Mouse (Mus musculus) frontal cortex, postnatal 36 days (tissue): ENCODE measurements at regions not wholly inside any gene's neighbourhood (a gene's known extent, or its start where the extent isn't known, plus 50 kb on each side); places are given as distances from the start of the nearest gene placed in this dataset.
A peak's percentile ranks its signal among the peaks of the same experiment; 100 is the strongest.
"Not testable (repeated sequence)": the region's sequence is repeated elsewhere in the genome, so short reads cannot be mapped to it uniquely, and the experiment has no call there.

Experiments
- DNase-seq, 2 experiments: peaks; one replicate each; pipeline ENCODE4 v3.0.0; 2022; ENCODE audit warnings: low spot score in 2 of 2

GRCm38 (mm10) chr14:86599511-86599910, 541.5 kb downstream of the Diaph3 start:
- no peak for DNase-seq

- DNase-seq, result no peak
Measured at GRCm38 (mm10) chr14:86588525-86588924, 552.5 kb downstream of the Diaph3 start.

- not testable (repeated sequence) for DNase-seq
Measured at GRCm38 (mm10) chr14:86585959-86586358, 555.1 kb downstream of the Diaph3 start.

- DNase-seq, result peak in 1 of 2 experiments; percentile 3
Measured at GRCm38 (mm10) chr14:86562728-86563127, 578.3 kb downstream of the Diaph3 start.

- no peak for DNase-seq
Measured at GRCm38 (mm10) chr14:86537992-86538391, 603.0 kb downstream of the Diaph3 start.

GRCm38 (mm10) chr14:86536341-86537027, 604.6 kb downstream of the Diaph3 start:
- DNase-seq, result no peak

- no peak for DNase-seq
Measured at GRCm38 (mm10) chr14:86510408-86510807, 630.6 kb downstream of the Diaph3 start.

GRCm38 (mm10) chr14:86509686-86510085, 631.3 kb downstream of the Diaph3 start:
- no peak for DNase-seq

GRCm38 (mm10) chr14:86506286-86506685, 634.7 kb downstream of the Diaph3 start:
- DNase-seq, result no peak

- DNase-seq, result no peak
Measured at GRCm38 (mm10) chr14:86490826-86491225, 650.2 kb downstream of the Diaph3 start.

- peak in 1 of 2 experiments; percentile 40 for DNase-seq
Measured at GRCm38 (mm10) chr14:86489872-86490631, 651.0 kb downstream of the Diaph3 start.

GRCm38 (mm10) chr14:86489044-86489816, 651.8 kb downstream of the Diaph3 start:
- peak; percentile 26 to 71 for DNase-seq

GRCm38 (mm10) chr14:86487285-86487897, 653.6 kb downstream of the Diaph3 start:
- no peak for DNase-seq

- no peak for DNase-seq
Measured at GRCm38 (mm10) chr14:86484247-86484646, 656.8 kb downstream of the Diaph3 start.

GRCm38 (mm10) chr14:86473604-86474003, 667.4 kb downstream of the Diaph3 start:
- DNase-seq, result no peak

- no peak for DNase-seq
Measured at GRCm38 (mm10) chr14:86470462-86470861, 670.6 kb downstream of the Diaph3 start.

- no peak for DNase-seq
Measured at GRCm38 (mm10) chr14:86467886-86468463, 673.1 kb downstream of the Diaph3 start.

GRCm38 (mm10) chr14:86463388-86463787, 677.6 kb downstream of the Diaph3 start:
- DNase-seq, result no peak

GRCm38 (mm10) chr14:86453142-86453541, 687.9 kb downstream of the Diaph3 start:
- DNase-seq, result no peak

GRCm38 (mm10) chr14:86450616-86451015, 690.4 kb downstream of the Diaph3 start:
- DNase-seq, result no peak

GRCm38 (mm10) chr14:86445139-86445538, 695.9 kb downstream of the Diaph3 start:
- DNase-seq, result no peak
